Mouse (Mus musculus): ENCODE measurements around the gene Gm10490.
A peak's percentile ranks its signal among the peaks of the same experiment; 100 is the strongest.
"Not testable (repeated sequence)": the region's sequence is repeated elsewhere in the genome, so short reads cannot be mapped to it uniquely, and the experiment has no call there.

Gm10490 gene

DNA sequence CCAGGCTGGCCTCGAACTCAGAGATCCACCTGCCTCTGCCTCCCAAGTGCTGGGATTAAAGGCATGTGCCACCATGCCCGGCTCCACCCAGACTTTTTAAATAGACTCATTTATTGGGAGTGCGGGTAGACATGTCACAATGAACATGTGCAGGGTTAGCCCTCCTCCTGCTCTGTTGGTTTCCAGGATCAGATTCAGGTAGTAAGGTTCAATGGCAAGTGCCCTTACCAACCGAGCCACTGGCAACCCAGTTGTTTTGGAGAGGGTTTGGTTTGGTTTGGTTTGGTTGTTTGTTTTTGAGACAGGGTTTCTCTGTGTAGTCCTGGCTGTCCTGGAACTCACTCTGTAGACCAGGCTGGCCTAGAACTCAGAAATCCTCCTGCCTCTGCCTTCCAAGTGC lies at the start of gene Gm10490:
Gene Gm10490, plus strand, starts transcription at position 301 of the 400 bp plus-strand sequence.
- DNase-seq (ENCODE audit: low spot score in 2 of 2) = not testable (repeated sequence)

DNA sequence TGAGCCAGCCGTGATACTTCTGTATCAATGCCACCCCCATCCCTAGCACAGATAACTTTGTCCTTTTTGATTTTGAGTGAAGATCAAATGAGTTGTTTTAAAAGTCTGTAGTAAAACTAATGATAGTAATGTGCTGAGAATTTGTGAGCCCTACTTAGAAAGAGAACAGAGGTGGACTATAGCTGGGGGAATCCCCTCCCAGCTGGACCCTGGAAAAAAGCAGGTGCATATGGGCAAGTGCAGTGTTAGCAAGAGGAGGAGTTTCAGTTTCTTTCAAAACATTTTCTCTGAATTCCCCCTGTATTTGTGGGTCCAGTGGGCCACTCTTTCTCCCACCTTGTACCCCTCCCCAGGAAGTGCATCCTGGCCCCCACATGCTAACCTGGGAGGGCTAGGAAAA lies 46.2 kb upstream of the Gm10490 start:
- DNase-seq (ENCODE audit: low spot score in 2 of 2) = no peak

DNA sequence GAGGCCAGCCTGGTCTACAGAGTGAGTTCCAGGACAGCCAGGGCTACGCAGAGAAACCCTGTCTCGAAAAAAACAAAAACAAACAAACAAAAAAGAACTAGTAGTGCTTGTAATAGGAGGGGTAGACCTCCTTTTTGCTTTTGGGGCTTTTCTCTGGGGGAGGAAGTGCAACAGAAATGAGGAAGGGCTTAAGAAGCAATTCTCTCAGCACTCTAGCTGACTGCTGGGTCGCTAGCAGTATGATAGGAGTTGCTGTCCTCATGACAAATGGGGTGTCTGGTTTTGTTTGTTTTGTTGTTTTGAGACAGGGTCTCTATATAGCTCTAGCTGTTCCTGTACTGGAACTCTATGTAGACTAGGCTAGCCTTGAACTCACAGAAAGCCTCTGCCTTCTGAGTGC lies 44.8 kb upstream of the Gm10490 start:
- no peak for DNase-seq (ENCODE audit: low spot score in 2 of 2)

DNA sequence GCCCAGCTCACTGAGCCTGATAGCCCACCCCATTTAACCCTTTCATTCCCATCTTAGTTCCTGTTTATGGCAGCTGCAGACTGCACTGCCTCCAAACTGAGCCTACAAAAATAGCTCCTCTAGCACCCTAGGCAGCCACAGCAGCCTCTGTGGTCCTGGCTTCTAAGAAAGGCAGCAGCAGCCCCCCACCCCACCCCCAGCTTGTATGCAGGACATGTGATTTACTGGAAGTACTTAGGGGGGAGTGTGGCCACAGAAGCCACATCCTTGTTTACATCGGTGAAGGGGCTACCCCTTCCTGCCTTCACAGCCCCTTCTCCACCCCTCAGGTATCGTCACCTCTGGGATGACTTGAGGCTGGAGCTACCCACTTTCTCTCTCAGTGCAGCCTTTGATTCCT lies 44.0 kb upstream of the Gm10490 start:
- DNase-seq (ENCODE audit: low spot score in 2 of 2) = no peak

DNA sequence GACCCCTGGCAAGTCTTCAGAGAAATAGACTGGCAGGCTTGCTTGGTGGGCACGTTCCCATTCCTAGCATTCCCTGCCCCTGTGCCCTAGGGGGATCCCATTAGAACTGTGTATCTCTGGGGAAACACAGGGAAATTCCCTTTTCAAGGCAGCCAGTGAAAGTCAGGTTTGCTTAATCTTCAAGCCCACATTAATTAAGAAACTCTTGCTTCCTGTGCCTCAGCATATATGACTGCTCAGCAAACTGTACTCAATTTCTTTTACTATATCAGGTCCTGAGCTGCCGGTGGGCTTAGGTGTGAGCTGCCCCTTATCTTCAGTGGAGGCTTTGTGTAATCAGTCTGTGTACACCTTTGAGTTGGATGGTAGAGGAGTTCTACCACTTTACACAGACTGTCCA lies 43.6 kb upstream of the Gm10490 start:
- no peak for DNase-seq (ENCODE audit: low spot score in 2 of 2)

DNA sequence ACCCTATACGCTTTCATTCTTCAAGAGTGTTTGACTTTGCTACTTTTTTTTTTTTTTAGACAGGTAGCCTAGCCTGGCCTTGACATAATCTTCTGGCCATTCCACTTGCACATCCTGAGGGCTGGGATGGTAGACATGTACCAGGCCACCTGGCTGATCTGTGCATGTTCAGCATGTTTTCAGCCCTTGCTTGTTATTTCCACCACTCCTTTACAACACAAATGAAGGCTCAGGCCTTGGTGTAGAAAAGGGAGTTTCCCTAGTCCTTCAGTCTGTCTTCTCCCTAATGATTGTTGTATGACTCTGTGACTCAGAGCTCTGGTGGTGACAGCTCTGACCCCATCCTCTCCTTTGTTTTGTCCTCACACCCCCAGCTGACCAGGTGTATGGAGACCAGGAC lies 42.2 kb upstream of the Gm10490 start:
- DNase-seq (ENCODE audit: low spot score in 2 of 2) = no peak

DNA sequence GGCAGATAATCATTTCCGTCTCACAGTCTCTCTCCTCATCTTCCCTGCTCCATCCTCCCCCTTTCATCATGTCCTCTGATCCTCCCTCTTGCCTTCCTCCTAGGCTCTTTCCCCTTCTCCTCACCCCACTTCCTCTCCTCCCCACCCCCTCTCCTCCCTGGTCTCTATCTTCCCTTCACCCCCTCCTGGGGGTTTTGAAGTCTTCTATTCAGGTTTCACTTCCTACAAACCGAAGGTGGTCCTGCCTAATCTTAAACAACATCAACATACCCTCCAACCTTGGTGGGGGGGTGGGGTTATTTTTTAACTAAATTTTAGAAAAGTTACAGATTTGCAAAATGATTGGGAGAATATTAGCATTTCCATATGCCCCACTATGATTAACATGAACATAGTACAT lies 40.8 kb upstream of the Gm10490 start:
- DNase-seq (ENCODE audit: low spot score in 2 of 2) = no peak

DNA sequence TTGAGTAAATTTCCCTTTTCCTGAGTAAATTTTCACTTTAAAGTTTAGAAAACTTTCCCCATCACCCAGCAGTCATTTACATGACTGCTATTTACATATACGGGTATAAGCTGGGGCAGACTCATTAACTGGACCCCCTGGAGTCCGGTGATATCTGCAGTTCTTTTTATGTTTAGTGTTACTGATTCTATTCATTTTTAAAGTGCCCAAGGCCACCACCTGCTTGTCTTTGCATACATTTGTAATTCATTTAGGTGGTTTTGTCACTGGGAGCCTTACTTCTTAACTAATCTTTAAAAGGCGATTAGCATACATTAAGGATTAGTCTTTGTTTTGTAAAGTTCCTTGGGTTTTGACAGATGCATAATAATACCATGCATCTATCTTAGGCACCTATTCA lies 39.5 kb upstream of the Gm10490 start:
- no peak for DNase-seq (ENCODE audit: low spot score in 2 of 2)

DNA sequence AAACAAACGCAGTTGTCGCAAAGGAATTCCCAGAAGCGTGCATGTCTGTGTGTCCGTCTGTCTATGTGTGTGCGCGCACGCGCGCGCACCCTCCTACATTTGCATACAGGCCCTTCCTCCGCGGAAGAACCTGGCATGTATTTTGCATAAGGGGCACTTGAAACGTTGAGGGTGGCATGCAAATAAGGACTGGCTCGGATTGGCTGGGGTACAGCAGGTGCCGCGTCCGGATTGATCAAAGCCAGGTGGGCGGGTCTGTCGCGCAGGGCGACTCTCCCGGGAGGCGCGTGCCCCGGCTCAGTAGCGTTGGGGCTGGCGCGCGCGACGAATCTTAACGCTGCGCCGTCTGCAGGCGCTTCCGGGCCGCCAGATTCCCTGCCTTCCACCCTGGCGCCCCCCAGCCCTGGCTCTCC lies 31.3 kb upstream of the Gm10490 start, which contains the start of gene Pim2:
Gene Pim2, plus strand, starts transcription at position 256 of the 413 bp plus-strand sequence.
- peak; percentile 77 to 82 for DNase-seq (ENCODE audit: low spot score in 2 of 2)

DNA sequence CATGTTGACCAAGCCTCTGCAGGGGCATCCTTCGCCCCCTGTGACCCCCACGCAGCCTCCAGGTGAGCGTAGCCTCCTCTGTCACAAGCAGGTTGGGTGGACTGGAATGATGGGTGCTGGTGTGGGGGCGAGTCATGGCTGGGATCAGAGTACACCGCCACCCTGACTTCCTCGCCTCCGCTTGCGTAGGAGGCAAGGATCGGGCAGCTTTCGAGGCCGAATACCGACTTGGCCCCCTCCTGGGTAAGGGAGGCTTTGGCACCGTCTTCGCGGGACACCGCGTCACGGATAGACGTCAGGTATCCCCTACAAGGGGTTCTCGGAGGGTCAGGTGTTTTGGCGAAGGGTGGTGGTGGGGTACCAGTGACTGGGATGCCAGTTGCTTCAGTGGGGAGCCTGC lies 30.8 kb upstream of the Gm10490 start:
- DNase-seq (ENCODE audit: low spot score in 2 of 2) = no peak

DNA sequence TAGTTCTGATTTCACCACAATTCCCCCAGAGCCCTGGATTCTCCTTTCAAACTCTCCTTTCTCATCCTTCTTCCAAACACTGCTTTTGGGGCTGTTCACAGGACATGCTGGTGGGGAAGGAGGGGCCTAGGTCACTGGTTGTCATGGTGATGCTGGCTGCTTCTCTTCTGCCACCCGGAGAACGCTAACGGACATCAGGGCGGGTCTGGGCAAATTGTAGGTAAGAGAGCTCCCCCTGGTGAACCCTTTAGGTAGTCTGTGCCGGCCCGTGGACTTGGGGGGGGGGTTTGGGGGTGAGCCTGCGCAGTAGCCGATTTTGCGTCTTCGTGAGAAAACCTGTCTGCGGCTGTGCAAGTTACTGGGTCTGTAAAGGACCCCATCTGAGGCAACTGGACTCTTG lies 29.5 kb upstream of the Gm10490 start:
- peak; percentile 35 to 52 for DNase-seq (ENCODE audit: low spot score in 2 of 2)

DNA sequence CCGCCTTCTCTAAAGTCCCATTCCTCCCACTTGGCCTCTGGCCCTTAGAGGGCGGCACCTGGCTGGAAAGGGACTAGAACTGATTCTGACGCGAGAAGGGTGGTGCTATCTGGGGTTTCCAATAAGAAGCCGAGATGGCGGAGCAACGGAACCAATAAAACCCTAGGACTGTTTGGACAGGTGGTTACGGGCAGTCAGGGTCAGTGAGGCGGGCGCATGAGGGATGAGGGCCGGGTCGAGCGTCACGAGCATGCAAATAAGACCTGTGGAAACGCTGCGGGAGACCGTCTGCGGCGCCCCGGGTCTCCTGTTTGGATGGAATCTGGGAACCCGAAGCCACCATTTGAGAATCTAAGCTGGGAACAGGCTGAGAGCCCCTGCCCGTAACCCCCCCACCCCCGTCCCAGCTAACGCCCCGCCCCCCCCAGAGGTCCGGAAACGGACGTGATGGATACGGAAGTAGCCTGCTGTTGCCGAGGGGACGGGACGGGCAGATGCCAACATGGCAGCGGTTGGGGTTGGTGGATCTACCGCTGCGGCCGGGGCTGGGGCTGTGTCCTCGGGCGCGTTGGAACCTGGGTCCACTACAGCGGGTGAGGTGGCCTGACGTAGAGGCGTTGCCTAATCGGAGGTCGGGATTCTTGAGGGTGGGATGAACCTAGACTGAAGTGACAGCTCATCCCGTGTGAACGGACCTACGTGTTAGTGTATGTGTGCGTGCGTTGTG lies 25.3 kb upstream of the Gm10490 start, which contains the start of gene Slc35a2:
Gene Slc35a2, plus strand, starts transcription at position 188 of the 727 bp plus-strand sequence.
- peak; percentile 70 to 80 for DNase-seq (ENCODE audit: low spot score in 2 of 2)

DNA sequence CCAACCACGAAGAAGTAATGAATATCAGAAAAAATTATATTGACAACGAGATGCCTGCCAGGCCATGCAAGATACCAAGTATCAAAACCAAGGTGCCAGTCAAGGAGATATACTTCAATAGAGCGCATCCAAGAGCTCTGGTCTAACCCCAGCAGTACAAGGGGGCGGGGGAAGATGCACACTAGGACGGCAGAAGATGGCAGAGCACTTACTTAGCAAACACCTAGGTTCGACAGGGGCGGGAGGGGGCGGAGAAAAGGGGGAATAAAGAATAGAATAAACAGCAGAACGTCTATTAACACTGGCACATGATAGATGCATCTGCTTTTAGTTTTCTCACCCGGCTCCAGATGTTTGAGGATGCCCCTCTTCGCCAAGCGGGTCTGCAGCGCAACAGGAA lies 11.1 kb upstream of the Gm10490 start:
- no peak for DNase-seq (ENCODE audit: low spot score in 2 of 2)

DNA sequence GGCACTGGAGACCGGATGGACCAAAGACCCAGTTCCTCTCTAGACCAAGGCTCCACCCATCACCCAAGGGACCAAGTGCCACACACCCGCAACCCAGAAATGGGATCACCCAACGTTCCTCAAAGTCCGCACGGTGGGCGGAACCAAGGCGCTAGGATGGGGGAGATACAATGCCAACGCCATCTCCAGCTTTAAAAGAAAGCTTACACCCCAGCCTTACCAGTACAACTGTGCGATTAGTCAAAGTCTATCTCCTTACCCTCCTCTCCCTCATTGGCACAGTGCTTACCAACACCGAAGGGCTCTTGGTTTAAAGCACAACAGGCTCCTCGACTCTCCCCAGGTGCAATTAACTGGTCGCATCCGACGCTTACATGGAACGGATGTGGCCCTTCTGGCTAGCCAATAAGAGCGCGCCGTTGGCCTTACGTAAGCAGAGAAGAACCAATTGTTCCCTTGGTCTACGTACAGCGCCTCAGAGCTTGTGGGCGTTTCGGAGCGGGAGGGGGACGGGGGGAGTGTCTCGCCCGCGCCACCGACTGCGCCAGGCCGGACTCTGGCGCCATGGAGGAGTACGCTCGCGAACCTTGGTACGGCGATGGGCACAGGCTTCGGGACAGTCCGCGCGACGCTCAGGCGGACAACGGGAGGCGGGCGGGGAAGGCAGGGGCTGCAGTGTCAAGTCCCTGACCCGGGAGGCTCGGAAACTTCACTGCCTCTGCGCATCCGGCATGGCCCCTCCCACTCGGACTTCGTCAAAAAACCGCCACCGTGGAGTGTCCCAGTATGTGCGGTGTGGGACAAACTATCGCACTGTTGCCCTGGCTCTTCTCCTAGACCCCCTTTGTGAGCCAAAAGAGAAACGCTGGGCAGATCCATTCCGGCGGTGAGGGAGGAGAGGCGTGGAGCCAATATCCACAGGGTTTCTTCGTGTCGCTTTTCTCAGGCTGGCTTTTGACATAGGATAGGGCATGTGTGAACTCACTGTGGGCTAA lies 10.2 kb upstream of the Gm10490 start, which contains the start of the genes Pqbp1 and Timm17b:
Gene Pqbp1, minus strand, starts transcription at position 390 of the 995 bp plus-strand sequence.
Gene Timm17b, plus strand, starts transcription at position 478 of the 995 bp plus-strand sequence.
- DNase-seq (ENCODE audit: low spot score in 2 of 2) = peak; percentile 81 to 88

DNA sequence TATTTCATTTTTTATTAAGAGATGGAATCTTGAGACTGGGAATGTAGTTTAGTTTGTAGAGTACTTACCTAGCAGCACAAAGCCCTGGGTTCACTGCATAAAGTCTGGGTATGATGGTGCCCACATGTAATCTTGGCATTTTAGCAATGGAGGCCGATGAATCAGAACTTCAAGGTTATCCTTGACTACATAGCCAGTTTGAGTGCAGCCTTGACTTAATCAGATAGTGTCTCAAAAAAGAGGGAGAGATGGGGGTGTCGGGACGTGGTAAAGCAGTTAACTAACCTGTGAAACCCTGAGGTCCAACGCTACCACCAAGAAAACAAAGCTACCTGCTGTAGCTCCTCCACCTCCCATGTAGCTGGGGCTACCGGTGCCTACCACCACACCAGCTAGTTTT lies 4.9 kb upstream of the Gm10490 start:
- DNase-seq (ENCODE audit: low spot score in 2 of 2) = no peak

DNA sequence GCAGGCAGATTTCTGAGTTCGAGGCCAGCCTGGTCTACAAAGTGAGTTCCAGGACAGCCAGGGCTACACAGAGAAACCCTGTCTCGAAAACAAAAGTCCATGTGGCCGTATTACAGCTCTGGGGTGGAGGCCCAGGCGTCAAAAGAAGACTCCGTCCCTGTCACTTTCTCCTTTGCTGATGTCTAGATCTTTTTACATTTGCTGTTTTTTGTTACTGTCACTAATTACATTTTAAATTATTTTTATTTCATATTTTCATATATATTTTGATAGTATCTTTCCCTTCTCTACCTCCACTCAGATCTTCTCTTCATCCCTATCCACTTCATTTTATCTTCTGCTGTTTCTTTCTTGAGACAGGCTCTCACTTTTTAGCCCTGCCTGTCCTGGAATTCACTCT lies 1.6 kb upstream of the Gm10490 start, which contains the start of gene Gm10491:
Gene Gm10491, minus strand, starts transcription at position 101 of the 400 bp plus-strand sequence.
- no peak for DNase-seq (ENCODE audit: low spot score in 2 of 2)

DNA sequence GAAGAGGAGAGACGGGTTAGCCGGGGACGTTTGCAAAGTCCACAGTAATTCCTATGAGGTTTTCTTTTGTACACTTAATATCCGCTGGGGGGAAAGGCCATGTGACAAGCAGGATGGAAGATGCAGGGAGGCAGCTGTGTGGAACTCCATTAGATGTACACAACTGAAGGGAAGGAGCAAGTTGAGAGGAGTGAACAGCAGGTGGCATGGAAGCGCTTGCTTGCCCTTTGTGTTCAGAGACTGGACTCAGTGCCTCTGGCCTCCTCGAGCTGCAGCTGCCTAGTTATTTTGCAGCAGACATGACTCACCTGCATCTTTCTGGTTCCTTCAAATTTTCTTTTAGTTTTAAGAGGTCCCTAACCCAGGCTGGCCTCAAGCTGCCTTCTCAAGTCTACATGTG lies 1.1 kb downstream of the Gm10490 start:
- no peak for DNase-seq (ENCODE audit: low spot score in 2 of 2)

DNA sequence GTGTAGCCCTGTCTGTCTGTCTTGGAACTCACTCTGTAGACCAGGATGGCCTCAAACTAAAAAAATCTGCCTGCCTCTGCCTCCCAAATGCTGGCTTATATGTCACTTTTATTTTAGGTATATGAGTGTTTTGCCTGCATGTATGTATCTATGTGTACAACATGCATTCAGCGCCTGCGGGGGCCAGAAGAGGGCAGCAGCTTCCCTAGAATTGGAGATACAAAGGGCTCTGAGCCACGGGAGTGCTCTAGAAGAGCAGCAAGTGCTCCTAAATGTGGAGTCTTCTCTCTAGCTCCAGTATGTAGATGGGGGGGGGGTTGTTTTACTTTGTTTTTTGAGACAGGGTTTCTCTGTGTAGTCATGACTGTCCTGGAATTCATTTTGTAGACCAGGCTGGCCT lies 6.3 kb downstream of the Gm10490 start:
- not testable (repeated sequence) for DNase-seq (ENCODE audit: low spot score in 2 of 2)

DNA sequence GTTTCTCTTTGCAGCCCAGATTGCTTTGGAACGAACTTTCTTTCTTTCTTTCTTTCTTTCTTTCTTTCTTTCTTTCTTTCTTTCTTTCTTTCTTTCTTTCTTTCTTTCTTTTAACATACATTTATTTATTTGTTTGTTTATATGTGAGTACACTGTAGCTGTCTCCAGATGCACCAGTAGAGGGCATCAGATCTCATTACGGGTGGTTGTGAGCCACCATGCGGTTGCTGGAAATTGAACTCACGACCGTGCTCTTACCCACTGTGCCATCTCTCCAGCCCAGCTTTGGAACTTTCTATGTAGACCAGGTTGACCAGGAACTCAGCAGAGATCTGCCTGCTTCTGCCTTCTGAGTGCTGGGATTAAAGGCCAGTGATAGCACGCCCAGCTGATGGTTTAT lies 8.6 kb downstream of the Gm10490 start:
- not testable (repeated sequence) for DNase-seq (ENCODE audit: low spot score in 2 of 2)

DNA sequence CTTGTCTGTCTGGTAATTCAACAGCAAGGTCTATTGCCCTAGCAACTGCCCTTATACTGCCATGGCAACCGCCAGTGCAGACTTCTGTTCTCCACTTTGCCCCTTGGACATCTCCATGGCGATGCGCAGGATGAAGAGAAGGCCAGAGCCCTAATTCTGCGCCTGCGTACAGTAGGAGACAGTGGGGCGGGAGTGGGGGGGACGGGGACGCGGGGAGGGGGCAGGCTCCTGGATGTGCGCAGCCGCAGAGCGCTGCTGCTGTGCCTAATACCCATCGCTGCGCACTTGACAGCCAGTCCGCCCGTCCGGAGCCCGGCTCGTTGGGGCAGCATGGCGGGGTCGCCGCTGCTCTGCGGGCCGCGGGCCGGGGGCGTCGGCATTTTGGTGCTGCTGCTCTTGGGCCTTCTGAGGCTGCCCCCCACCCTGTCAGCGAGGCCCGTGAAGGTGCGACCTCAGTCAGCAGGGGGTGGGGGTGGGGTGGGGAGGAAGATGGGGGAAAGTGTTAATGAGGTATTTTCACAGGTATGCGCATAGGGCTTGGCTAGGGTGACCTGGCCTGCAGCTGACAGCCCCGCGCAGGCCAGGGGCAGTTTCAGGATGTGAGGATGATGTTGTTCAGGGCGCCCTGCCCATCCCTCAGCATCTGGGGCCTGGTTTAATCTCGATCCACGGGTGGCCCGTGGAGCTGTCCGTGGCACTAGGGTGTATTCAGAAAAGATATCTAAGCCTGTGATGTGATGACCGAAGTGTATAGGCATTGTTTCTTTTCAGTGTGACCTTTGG lies 10.4 kb downstream of the Gm10490 start, which contains the start of gene Pcsk1n:
Gene Pcsk1n, plus strand, starts transcription at position 222 of the 783 bp plus-strand sequence.
- DNase-seq (ENCODE audit: low spot score in 2 of 2) = peak in 1 of 2 experiments; percentile 38

DNA sequence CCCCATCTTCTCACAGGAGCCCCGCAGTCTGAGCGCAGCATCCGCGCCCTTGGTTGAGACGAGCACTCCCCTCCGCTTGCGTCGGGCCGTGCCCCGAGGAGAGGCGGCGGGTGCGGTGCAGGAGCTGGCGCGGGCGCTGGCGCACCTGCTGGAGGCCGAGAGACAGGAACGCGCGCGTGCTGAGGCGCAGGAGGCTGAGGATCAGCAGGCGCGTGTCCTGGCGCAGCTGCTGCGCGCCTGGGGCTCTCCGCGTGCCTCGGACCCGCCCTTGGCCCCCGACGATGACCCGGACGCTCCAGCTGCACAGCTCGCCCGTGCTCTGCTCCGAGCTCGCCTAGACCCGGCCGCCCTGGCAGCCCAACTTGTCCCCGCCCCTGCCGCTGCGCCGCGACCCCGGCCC lies 12.7 kb downstream of the Gm10490 start:
- no peak for DNase-seq (ENCODE audit: low spot score in 2 of 2)
